Mouse (Mus musculus) liver, embryonic 15.5 days (tissue): Measurements from ENCODE around the gene Rcan1. TPM values are rescaled to one million over a fixed set of nuclear protein-coding genes. Genes with fewer than 3 reads are reported as not detected.
"Not testable (repeated sequence)": the region's sequence is repeated elsewhere in the genome, so short reads cannot be mapped to it uniquely, and the experiment has no call there.

ENCODE experiments used
- ATAC-seq: fragments of 200-750 bp; cut with Nextera tagmentation; 2 replicates; pipeline ENCODE4 v1.8.0; 2017; ENCODE audit warnings: moderate number of reproducible peaks, mild to moderate bottlenecking, moderate library complexity; ENCODE audit not compliant: insufficient read depth
- H3K27ac ChIP-seq: fragments of 300-500 bp; sonication (generic); replicated peaks from 2 replicates; pipeline ENCODE4 v1.5.1; 2015; ENCODE audit warnings: mild to moderate bottlenecking, inconsistent platforms
- H3K27me3 ChIP-seq: fragments of 300-500 bp; sonication (generic); 2 replicates; pipeline ENCODE4 v1.6.1; 2015; ENCODE audit warnings: mild to moderate bottlenecking, inconsistent platforms
- H3K36me3 ChIP-seq: fragments of 300-500 bp; sonication (generic); replicated peaks from 2 replicates; pipeline ENCODE4 v1.6.1; 2015; ENCODE audit warnings: moderate library complexity, mild to moderate bottlenecking, inconsistent platforms
- H3K4me1 ChIP-seq: fragments of 300-500 bp; sonication (generic); replicated peaks from 2 replicates; pipeline ENCODE4 v1.6.1; 2015; ENCODE audit warnings: inconsistent platforms
- H3K4me2 ChIP-seq: fragments of 300-500 bp; sonication (generic); 2 replicates; pipeline ENCODE4 v1.6.1; 2015; ENCODE audit warnings: moderate library complexity, mild to moderate bottlenecking, inconsistent platforms
- H3K4me3 ChIP-seq: fragments of 300-500 bp; sonication (generic); replicated peaks from 2 replicates; pipeline ENCODE4 v1.5.1; 2015; ENCODE audit warnings: mild to moderate bottlenecking, inconsistent platforms
- H3K9ac ChIP-seq: fragments of 300-500 bp; sonication (generic); 2 replicates; pipeline ENCODE4 v1.6.1; 2015; ENCODE audit warnings: moderate library complexity, mild to moderate bottlenecking, inconsistent platforms
- H3K9me3 ChIP-seq: fragments of 300-500 bp; sonication (generic); replicated peaks from 2 replicates; pipeline ENCODE4 v1.6.1; 2016; ENCODE audit warnings: inconsistent platforms
- WGBS: fragments of 180-500 bp; shearing (Covaris S2); methylation state at CpG from one replicate; pipeline ENCODE4 v1.1.7; 2015; ENCODE audit warnings: mixed read lengths; ENCODE audit not compliant: insufficient replicate concordance; 5-methylcytosine and 5-hydroxymethylcytosine counted together
- polyA plus RNA-seq: library from polyadenylated mRNA; unstranded; fragments of >200 nt; fragmentation: Nextera tagmentation; extraction: Ambion mirVana; gene quantifications from 2 replicates; pipeline ENCODE4 v1.2.1, GENCODE M21; 2015

Rcan1 gene
- polyA plus RNA-seq, 1 experiment from 2014 or later: 9.3 TPM

DNA sequence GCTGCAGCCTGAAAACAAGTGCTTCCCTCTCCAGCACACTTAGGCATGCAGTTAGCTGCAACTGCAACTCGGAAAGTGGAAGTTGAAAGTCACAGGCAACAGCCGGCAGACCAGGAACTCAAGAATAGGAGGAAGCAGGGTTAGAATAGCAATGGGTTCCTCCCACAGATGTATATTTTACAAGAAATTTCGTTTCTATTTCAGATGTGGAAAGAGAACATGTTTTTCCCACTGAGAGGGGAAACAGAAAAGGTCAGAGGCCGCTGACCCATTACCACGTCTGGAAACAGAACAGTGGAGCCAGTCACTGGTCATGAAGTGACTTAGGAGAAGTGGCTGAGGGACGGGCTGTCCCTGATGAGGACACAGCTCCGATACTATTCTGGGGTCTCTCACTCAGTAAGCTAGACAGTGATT is 55.0 kb downstream of the Rcan1 start:
- Histone ChIP-seq H3K9ac (no peak overlapping the region), H3K4me1 (peaks cover 20% of the 10 kb centered on the region), H3K4me2 (no peak overlapping the region), H3K27ac (peak overlapping the region; percentile 60), H3K9me3 (no peaks in the 10 kb centered on the region), H3K36me3 (no peaks in the 10 kb centered on the region), H3K4me3 (no peak overlapping the region), H3K27me3 (no peaks in the 10 kb centered on the region)
- WGBS: 26% methylated on average over 7 of the region's 7 CpGs
- no peak for ATAC-seq

- ATAC-seq, H3K27me3 ChIP-seq, H3K9me3 ChIP-seq, H3K4me2 ChIP-seq, H3K36me3 ChIP-seq, H3K9ac ChIP-seq, H3K4me3 ChIP-seq, H3K27ac ChIP-seq: not testable (repeated sequence)
- H3K4me1 ChIP-seq: peaks cover 20% of the 10 kb centered on the region
- WGBS: 23% methylated on average over 6 of the region's 6 CpGs
These were observed 55.6 kb downstream of the Rcan1 start for GRCm38 (mm10) chr16:92415038-92415437.

GRCm38 (mm10) chr16:92412888-92413287 is 57.8 kb downstream of the Rcan1 start:
- 42% methylated on average over 7 of the region's 7 CpGs for WGBS
- no peak overlapping the region for H3K4me3 ChIP-seq
- no peak overlapping the region; the same call in 1 of the 2 replicates for H3K27ac ChIP-seq
- H3K4me1 ChIP-seq: peaks cover 20% of the 10 kb centered on the region
- no peaks in the 10 kb centered on the region for H3K9me3 ChIP-seq
- no peak for ATAC-seq
- H3K4me2 ChIP-seq: no peak overlapping the region
- H3K36me3 ChIP-seq: no peaks in the 10 kb centered on the region
- H3K27me3 ChIP-seq: no peaks in the 10 kb centered on the region
- no peak overlapping the region for H3K9ac ChIP-seq

GRCm38 (mm10) chr16:92411981-92412706 is 58.5 kb downstream of the Rcan1 start:
- Histone ChIP-seq H3K27ac (no peak overlapping the region), H3K9ac (no peak overlapping the region), H3K27me3 (no peaks in the 10 kb centered on the region), H3K4me3 (no peak overlapping the region), H3K4me2 (no peak overlapping the region), H3K9me3 (no peaks in the 10 kb centered on the region), H3K4me1 (peaks cover 23% of the 10 kb centered on the region), H3K36me3 (no peaks in the 10 kb centered on the region)
- 62% methylated on average over 19 of the region's 19 CpGs for WGBS
- ATAC-seq: no peak

DNA sequence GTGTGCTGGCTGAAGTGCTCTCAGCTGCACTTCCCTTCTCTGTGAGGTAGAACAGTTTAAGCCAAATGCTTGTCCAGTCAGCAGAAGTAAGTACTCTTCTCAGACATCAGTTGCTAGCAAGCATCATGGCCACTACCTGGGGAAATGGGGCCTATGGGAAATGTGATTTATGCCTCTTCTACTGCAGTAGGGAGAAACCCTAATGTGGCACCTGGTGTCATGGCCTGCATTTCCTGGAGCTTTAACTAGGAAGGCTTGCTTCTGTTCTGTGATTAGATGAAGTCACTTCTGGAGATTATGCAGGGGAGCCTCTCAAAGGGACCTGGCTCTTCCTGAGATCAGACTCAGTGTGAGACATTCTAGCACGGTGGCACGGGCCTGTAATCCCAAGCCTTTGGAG is 60.3 kb downstream of the Rcan1 start:
- WGBS: 60% methylated on average over 2 of the region's 2 CpGs
- H3K4me3 ChIP-seq: no peak overlapping the region
- H3K4me1 ChIP-seq: peaks cover 16% of the 10 kb centered on the region
- no peaks in the 10 kb centered on the region for H3K36me3 ChIP-seq
- no peak overlapping the region for H3K4me2 ChIP-seq
- H3K9ac ChIP-seq: no peak overlapping the region
- H3K27me3 ChIP-seq: peaks cover 3% of the 10 kb centered on the region; the same call in 1 of the 2 replicates
- no peaks in the 10 kb centered on the region for H3K9me3 ChIP-seq
- H3K27ac ChIP-seq: no peak overlapping the region
- ATAC-seq: no peak

- Histone ChIP-seq H3K4me3 (no peak overlapping the region), H3K36me3 (no peaks in the 10 kb centered on the region), H3K9ac (no peak overlapping the region), H3K9me3 (no peaks in the 10 kb centered on the region), H3K27ac (no peak overlapping the region), H3K27me3 (peaks cover 11% of the 10 kb centered on the region), H3K4me2 (no peak overlapping the region), H3K4me1 (peaks cover 12% of the 10 kb centered on the region)
- no peak for ATAC-seq
- 54% methylated on average over 2 of the region's 2 CpGs for WGBS
These were observed 62.8 kb downstream of the Rcan1 start for GRCm38 (mm10) chr16:92407883-92408282.

DNA sequence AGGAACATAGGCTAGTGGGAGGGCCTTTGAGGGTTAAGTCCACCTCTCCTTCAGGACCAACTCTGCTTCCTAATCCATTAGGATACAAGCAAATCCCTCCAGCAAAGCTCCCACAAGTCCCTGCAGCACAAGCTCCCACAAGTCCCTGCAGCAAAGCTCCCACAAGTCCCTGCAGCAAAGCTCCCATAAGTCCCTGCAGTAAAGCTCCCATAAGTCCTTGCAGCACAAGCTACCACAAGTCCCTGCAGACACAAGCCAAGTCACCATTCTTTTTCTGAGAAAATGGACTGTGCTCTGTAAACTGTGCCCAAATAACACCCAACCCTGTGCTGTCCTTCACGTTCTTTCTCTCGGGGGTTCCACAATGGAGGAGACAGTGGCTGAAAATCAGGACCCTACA is 66.5 kb downstream of the Rcan1 start:
- Histone ChIP-seq H3K36me3 (no peaks in the 10 kb centered on the region), H3K27ac (no peak overlapping the region), H3K27me3 (peaks cover 48% of the 10 kb centered on the region), H3K4me2 (no peak overlapping the region), H3K4me3 (no peak overlapping the region), H3K9me3 (no peaks in the 10 kb centered on the region), H3K4me1 (peaks cover 12% of the 10 kb centered on the region; the same call in 1 of the 2 replicates), H3K9ac (no peak overlapping the region)
- WGBS: 60% methylated on average over 2 of the region's 2 CpGs
- no peak for ATAC-seq

GRCm38 (mm10) chr16:92403069-92403468 is 67.6 kb downstream of the Rcan1 start:
- Histone ChIP-seq H3K4me3 (no peak overlapping the region), H3K9me3 (no peaks in the 10 kb centered on the region), H3K27ac (no peak overlapping the region), H3K4me2 (no peak overlapping the region), H3K27me3 (peaks cover 59% of the 10 kb centered on the region), H3K36me3 (no peaks in the 10 kb centered on the region), H3K4me1 (peaks cover 17% of the 10 kb centered on the region), H3K9ac (no peak overlapping the region)
- 68% methylated on average over 10 of the region's 10 CpGs for WGBS
- no peak for ATAC-seq

- Histone ChIP-seq H3K27me3 (peaks cover 60% of the 10 kb centered on the region), H3K4me1 (peaks cover 15% of the 10 kb centered on the region), H3K4me3 (no peak overlapping the region), H3K27ac (no peak overlapping the region), H3K36me3 (no peaks in the 10 kb centered on the region), H3K9me3 (no peaks in the 10 kb centered on the region), H3K4me2 (no peak overlapping the region), H3K9ac (no peak overlapping the region)
- ATAC-seq: no peak
- WGBS: 37% methylated on average over 8 of the region's 8 CpGs
These were observed 68.5 kb downstream of the Rcan1 start for GRCm38 (mm10) chr16:92402216-92402615.

GRCm38 (mm10) chr16:92401206-92401605 is 69.5 kb downstream of the Rcan1 start:
- Histone ChIP-seq H3K9me3 (no peaks in the 10 kb centered on the region), H3K4me3 (no peak overlapping the region), H3K27ac (no peak overlapping the region), H3K9ac (no peak overlapping the region), H3K36me3 (peaks cover 4% of the 10 kb centered on the region; the same call in 1 of the 2 replicates), H3K4me1 (peaks cover 15% of the 10 kb centered on the region), H3K4me2 (no peak overlapping the region), H3K27me3 (peaks cover 57% of the 10 kb centered on the region)
- no peak for ATAC-seq
- WGBS: 59% methylated on average over 10 of the region's 10 CpGs

- Histone ChIP-seq H3K27ac (no peak overlapping the region), H3K27me3 (peaks cover 57% of the 10 kb centered on the region)
These were observed 70.9 kb downstream of the Rcan1 start for GRCm38 (mm10) chr16:92399490-92400458.

More at GRCm38 (mm10) chr16:92399490-92400458, 70.9 kb downstream of the Rcan1 start:
- Histone ChIP-seq H3K4me3 (peak overlapping the region; percentile 36), H3K9ac (peak overlapping the region; percentile 5; the same call in 1 of the 2 replicates), H3K4me1 (peaks cover 15% of the 10 kb centered on the region), H3K9me3 (no peaks in the 10 kb centered on the region), H3K4me2 (peak overlapping the region; percentile 58), H3K36me3 (peaks cover 13% of the 10 kb centered on the region)
- ATAC-seq: peak; percentile 76
- WGBS: 3% methylated on average over 37 of the region's 37 CpGs
